Mouse (Mus musculus) lung, embryonic 15.5 days (tissue): ENCODE results near the gene Zdhhc18. TPM values are rescaled to one million over a fixed set of nuclear protein-coding genes. Genes with fewer than 3 reads are reported as not detected.

Experiments used
- ATAC-seq: fragments of 200-750 bp; cut with Nextera tagmentation; 2 replicates; pipeline ENCODE4 v1.8.0; 2017; ENCODE audit warnings: moderate number of reproducible peaks, borderline replicate concordance; ENCODE audit not compliant: low FRiP score, low TSS enrichment; ENCODE audit errors: extremely low read depth
- H3K27ac ChIP-seq: fragments of 300-500 bp; sonication (generic); 2 replicates; pipeline ENCODE4 v1.5.1; 2015; ENCODE audit warnings: moderate library complexity, mild to moderate bottlenecking, inconsistent platforms
- H3K27me3 ChIP-seq: fragments of 300-500 bp; sonication (generic); 2 replicates; pipeline ENCODE4 v1.6.1; 2015; ENCODE audit warnings: inconsistent platforms
- H3K36me3 ChIP-seq: fragments of 300-500 bp; sonication (generic); 2 replicates; pipeline ENCODE4 v1.6.1; 2015; ENCODE audit warnings: inconsistent platforms
- H3K4me1 ChIP-seq: fragments of 300-500 bp; sonication (generic); 2 replicates; pipeline ENCODE4 v1.6.1; 2015; ENCODE audit warnings: inconsistent platforms
- H3K4me2 ChIP-seq: fragments of 300-500 bp; sonication (generic); 2 replicates; pipeline ENCODE4 v1.6.1; 2015; ENCODE audit warnings: inconsistent platforms, mild to moderate bottlenecking, moderate library complexity
- H3K4me3 ChIP-seq: fragments of 300-500 bp; sonication (generic); 2 replicates; pipeline ENCODE4 v1.5.1; 2015; ENCODE audit warnings: mild to moderate bottlenecking, inconsistent platforms
- H3K9ac ChIP-seq: fragments of 300-500 bp; sonication (generic); 2 replicates; pipeline ENCODE4 v1.6.1; 2015; ENCODE audit warnings: inconsistent platforms
- H3K9me3 ChIP-seq: fragments of 300-500 bp; sonication (generic); 2 replicates; pipeline ENCODE4 v1.6.1; 2016; ENCODE audit warnings: inconsistent platforms
- WGBS: fragments of 180-500 bp; shearing (Covaris S2); methylation state at CpG from one replicate; pipeline ENCODE4 v1.1.7; 2015; 5-methylcytosine and 5-hydroxymethylcytosine counted together
- microRNA-seq: library from miRNA; unstranded; fragments of <30 nt; microRNA quantifications from one replicate; pipeline ENCODE4, GENCODE M21; 2016
- polyA plus RNA-seq: library from polyadenylated mRNA; unstranded; fragments of >200 nt; fragmentation: Nextera tagmentation; extraction: Ambion mirVana; gene quantifications from 2 replicates; pipeline ENCODE4 v1.2.1, GENCODE M21; 2015

The Zdhhc18 gene
- polyA plus RNA-seq, 1 experiment from 2014 or later, result 6.2 TPM

- peaks cover 6% of the 10 kb centered on the region for H3K4me1 ChIP-seq
These were observed 80.5 kb downstream of the Zdhhc18 start for GRCm38 (mm10) chr4:133569291-133570065.

GRCm38 (mm10) chr4:133567251-133567650 lies 82.7 kb downstream of the Zdhhc18 start:
- H3K9ac ChIP-seq, result no peak overlapping the region
- no peak for ATAC-seq
- H3K4me2 ChIP-seq, result no peak overlapping the region
- no peak overlapping the region for H3K4me3 ChIP-seq
- H3K4me1 ChIP-seq, result no peaks in the 10 kb centered on the region
- 20% methylated on average over 8 of the region's 8 CpGs for WGBS
- no peak overlapping the region for H3K27ac ChIP-seq
- H3K27me3 ChIP-seq, result no peaks in the 10 kb centered on the region
- no peaks in the 10 kb centered on the region for H3K36me3 ChIP-seq
- no peaks in the 10 kb centered on the region for H3K9me3 ChIP-seq

More at GRCm38 (mm10) chr4:133569291-133570065, 80.5 kb downstream of the Zdhhc18 start:
- Histone ChIP-seq H3K27me3 (no peaks in the 10 kb centered on the region), H3K4me3 (no peak overlapping the region), H3K27ac (no peak overlapping the region), H3K4me2 (no peak overlapping the region), H3K9me3 (no peaks in the 10 kb centered on the region), H3K36me3 (no peaks in the 10 kb centered on the region), H3K9ac (no peak overlapping the region)
- WGBS, result 82% methylated on average over 10 of the region's 10 CpGs
- ATAC-seq, result no peak

GRCm38 (mm10) chr4:133563123-133563571 lies 86.8 kb downstream of the Zdhhc18 start:
- no peaks in the 10 kb centered on the region for H3K27me3 ChIP-seq
- no peak overlapping the region for H3K4me2 ChIP-seq
- no peak for ATAC-seq
- no peaks in the 10 kb centered on the region for H3K9me3 ChIP-seq
- H3K27ac ChIP-seq, result no peak overlapping the region
- 64% methylated on average over 11 of the region's 11 CpGs for WGBS
- H3K36me3 ChIP-seq, result no peaks in the 10 kb centered on the region
- H3K4me3 ChIP-seq, result no peak overlapping the region
- H3K9ac ChIP-seq, result no peak overlapping the region
- no peaks in the 10 kb centered on the region for H3K4me1 ChIP-seq

GRCm38 (mm10) chr4:133561622-133562021 lies 88.3 kb downstream of the Zdhhc18 start:
- H3K27me3 ChIP-seq, result no peaks in the 10 kb centered on the region
- H3K9me3 ChIP-seq, result no peaks in the 10 kb centered on the region
- ATAC-seq, result no peak
- no peak overlapping the region for H3K27ac ChIP-seq
- WGBS, result 59% methylated on average over 4 of the region's 4 CpGs
- H3K4me1 ChIP-seq, result no peaks in the 10 kb centered on the region
- no peak overlapping the region for H3K9ac ChIP-seq
- H3K4me3 ChIP-seq, result no peak overlapping the region
- no peaks in the 10 kb centered on the region for H3K36me3 ChIP-seq
- no peak overlapping the region for H3K4me2 ChIP-seq

GRCm38 (mm10) chr4:133559846-133560245 lies 90.1 kb downstream of the Zdhhc18 start:
- Histone ChIP-seq H3K9ac (no peak overlapping the region), H3K4me3 (no peak overlapping the region), H3K36me3 (no peaks in the 10 kb centered on the region), H3K27me3 (peaks cover 5% of the 10 kb centered on the region; the same call in 1 of the 2 replicates), H3K27ac (no peak overlapping the region), H3K4me1 (no peaks in the 10 kb centered on the region), H3K4me2 (no peak overlapping the region), H3K9me3 (no peaks in the 10 kb centered on the region)
- 67% methylated on average over 4 of the region's 4 CpGs for WGBS
- ATAC-seq, result no peak

- 0 out of 2 replicates have a peak, but pooled peaks have one; percentile 42 for ATAC-seq
- no peak overlapping the region for H3K4me3 ChIP-seq
- H3K36me3 ChIP-seq, result no peaks in the 10 kb centered on the region
- 19% methylated on average over 10 of the region's 10 CpGs for WGBS
- H3K9me3 ChIP-seq, result no peaks in the 10 kb centered on the region
- H3K27me3 ChIP-seq, result peaks cover 5% of the 10 kb centered on the region; the same call in 1 of the 2 replicates
- H3K4me2 ChIP-seq, result no peak overlapping the region
- no peak overlapping the region for H3K9ac ChIP-seq
- no peak overlapping the region for H3K27ac ChIP-seq
- no peaks in the 10 kb centered on the region for H3K4me1 ChIP-seq
These were observed 92.8 kb downstream of the Zdhhc18 start for GRCm38 (mm10) chr4:133557041-133557717.

Small RNA genes lying within 50 kb of the gene (microRNA-seq; reads per million reads assigned to microRNA genes)
- not detected for gene Gm23158

Other genes starting within 250 kb of the Zdhhc18 start
- gene Tent5b, start 170.0 kb downstream of the Zdhhc18 start, polyA plus RNA-seq, result 1.5 and 1.9 TPM in 2 replicates
- gene Trnp1, start 151.6 kb downstream of the Zdhhc18 start, polyA plus RNA-seq, result 0.79 and 1.2 TPM in 2 replicates
- gene Kdf1, start 131.2 kb downstream of the Zdhhc18 start, polyA plus RNA-seq, result 29.2 and 29.7 TPM in 2 replicates
- 300 and 313 TPM in 2 replicates for gene Nudc, start 104.2 kb downstream of the Zdhhc18 start, polyA plus RNA-seq
- 0.61 and 0.70 TPM in 2 replicates for gene Nr0b2, start 96.8 kb downstream of the Zdhhc18 start, polyA plus RNA-seq
- 6.3 and 9.9 TPM in 2 replicates for gene Gpatch3, start 75.4 kb downstream of the Zdhhc18 start, polyA plus RNA-seq
- gene Gpn2, start 65.8 kb downstream of the Zdhhc18 start, polyA plus RNA-seq, result 20.7 and 20.8 TPM in 2 replicates
- 17.7 and 20.9 TPM in 2 replicates for gene Sfn, start 48.0 kb downstream of the Zdhhc18 start, polyA plus RNA-seq
- gene Pigv, start 22.5 kb upstream of the Zdhhc18 start, polyA plus RNA-seq, result 18.4 and 20.2 TPM in 2 replicates
- 26.9 and 29.4 TPM in 2 replicates for gene Arid1a, start 106.6 kb upstream of the Zdhhc18 start, polyA plus RNA-seq
- 43.8 and 44.5 TPM in 2 replicates for gene Rps6ka1, start 237.6 kb upstream of the Zdhhc18 start, polyA plus RNA-seq